Mouse (Mus musculus) stomach, embryonic 14.5 days (tissue): Measurements from ENCODE around the gene Sar1b. TPM values are rescaled to one million over a fixed set of nuclear protein-coding genes. Genes with fewer than 3 reads are reported as not detected.

ENCODE experiments used
- ATAC-seq: fragments of 200-750 bp; cut with Nextera tagmentation; 2 replicates; pipeline ENCODE4 v1.8.0; 2017; ENCODE audit warnings: low read depth, moderate TSS enrichment; ENCODE audit not compliant: insufficient number of reproducible peaks, insufficient read depth, low FRiP score
- H3K27ac ChIP-seq: fragments of 300-500 bp; sonication (generic); 2 replicates; pipeline ENCODE4 v1.5.1; 2014; ENCODE audit warnings: mild to moderate bottlenecking, low read length, moderate library complexity, mixed read lengths
- H3K27me3 ChIP-seq: fragments of 300-500 bp; sonication (generic); 2 replicates; pipeline ENCODE4 v1.6.1; 2014; ENCODE audit warnings: low read length, control low read depth, mixed read lengths; ENCODE audit not compliant: control insufficient read depth, insufficient read depth
- H3K36me3 ChIP-seq: fragments of 300-500 bp; sonication (generic); 2 replicates; pipeline ENCODE4 v1.6.1; 2014; ENCODE audit warnings: mild to moderate bottlenecking, control low read depth, low read length, moderate library complexity, mixed read lengths; ENCODE audit not compliant: control insufficient read depth, insufficient read depth
- H3K4me1 ChIP-seq: fragments of 300-500 bp; sonication (generic); 2 replicates; pipeline ENCODE4 v1.6.1; 2014; ENCODE audit warnings: low read length, control low read depth, mixed read lengths; ENCODE audit not compliant: control insufficient read depth, insufficient read depth
- H3K4me2 ChIP-seq: fragments of 300-500 bp; sonication (generic); replicated peaks from 2 replicates; pipeline ENCODE4 v1.6.1; 2014; ENCODE audit warnings: low read depth, low read length, control low read depth
- H3K4me3 ChIP-seq: fragments of 300-500 bp; sonication (generic); 2 replicates; pipeline ENCODE4 v1.5.1; 2014; ENCODE audit warnings: low read depth, low read length, control low read depth
- H3K9ac ChIP-seq: fragments of 300-500 bp; sonication (generic); replicated peaks from 2 replicates; pipeline ENCODE4 v1.6.1; 2014; ENCODE audit warnings: low read depth, mild to moderate bottlenecking, control low read depth, low read length, moderate library complexity, mixed read lengths
- H3K9me3 ChIP-seq: fragments of 300-500 bp; sonication (generic); 2 replicates; pipeline ENCODE4 v1.6.1; 2016; ENCODE audit warnings: low read depth, low read length, control low read depth; ENCODE audit not compliant: control insufficient read depth
- WGBS: fragments of 180-500 bp; shearing (Covaris S2); extraction: QIAGEN DNeasy Blood & Tissue Kit; methylation state at CpG from one replicate; pipeline ENCODE4 v1.1.7; 2014; 5-methylcytosine and 5-hydroxymethylcytosine counted together
- polyA plus RNA-seq: library from polyadenylated mRNA; unstranded; fragments of >200 nt; fragmentation: Nextera tagmentation; extraction: Ambion mirVana; gene quantifications from 2 replicates; pipeline ENCODE4 v1.2.1, GENCODE M21; 2014

Gene Sar1b
- polyA plus RNA-seq, 1 experiment from 2014 or later, result 109 TPM

GRCm38 (mm10) chr11:51763955-51764354, 468 bp downstream of the Sar1b start:
- Histone ChIP-seq H3K4me3 (peak overlapping the region; percentile 82), H3K9me3 (no peaks in the 10 kb centered on the region), H3K27me3 (no peaks in the 10 kb centered on the region), H3K9ac (peak overlapping the region; percentile 75), H3K36me3 (no peaks in the 10 kb centered on the region), H3K4me1 (peaks cover 6% of the 10 kb centered on the region; the same call in 1 of the 2 replicates), H3K4me2 (peak overlapping the region; percentile 85), H3K27ac (no peak overlapping the region)
- 3% methylated on average over 13 of the region's 13 CpGs for WGBS
- ATAC-seq, result no peak

DNA sequence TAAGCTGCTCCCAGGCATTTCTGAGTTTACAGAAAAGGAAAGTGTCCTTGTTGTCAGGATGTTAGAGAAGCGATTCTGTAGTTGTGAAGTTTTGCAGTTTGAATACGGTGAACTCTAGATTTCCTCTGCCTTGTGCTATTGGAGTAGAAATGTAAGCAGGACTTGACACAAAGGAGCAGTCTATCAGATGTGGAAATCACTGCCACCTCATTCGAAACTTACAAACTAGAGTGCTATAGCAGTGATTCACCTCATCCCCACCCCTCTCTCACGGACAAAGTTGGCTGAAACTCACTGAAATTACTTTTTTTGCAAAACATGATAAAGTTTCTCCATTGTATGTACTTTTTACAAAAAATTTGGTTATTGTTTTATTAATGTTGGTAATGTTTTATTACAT, 1.3 kb downstream of the Sar1b start:
- Histone ChIP-seq H3K4me1 (peaks cover 6% of the 10 kb centered on the region; the same call in 1 of the 2 replicates), H3K27ac (no peak overlapping the region), H3K9ac (no peak overlapping the region), H3K4me3 (peak overlapping the region; percentile 82; the same call in 1 of the 2 replicates), H3K36me3 (no peaks in the 10 kb centered on the region), H3K4me2 (peak overlapping the region; percentile 85), H3K9me3 (no peaks in the 10 kb centered on the region), H3K27me3 (no peaks in the 10 kb centered on the region)
- 77% methylated on average over 4 of the region's 4 CpGs for WGBS
- ATAC-seq, result no peak

GRCm38 (mm10) chr11:51767579-51768220, 4.2 kb downstream of the Sar1b start:
- H3K27me3 ChIP-seq, result no peaks in the 10 kb centered on the region
- no peak overlapping the region for H3K9ac ChIP-seq
- H3K9me3 ChIP-seq, result no peaks in the 10 kb centered on the region
- no peak overlapping the region for H3K27ac ChIP-seq
- no peak for ATAC-seq
- no peak overlapping the region for H3K4me3 ChIP-seq
- H3K4me2 ChIP-seq, result no peak overlapping the region
- peaks cover 6% of the 10 kb centered on the region; the same call in 1 of the 2 replicates for H3K4me1 ChIP-seq
- 70% methylated on average over 8 of the region's 8 CpGs for WGBS
- H3K36me3 ChIP-seq, result no peaks in the 10 kb centered on the region

DNA sequence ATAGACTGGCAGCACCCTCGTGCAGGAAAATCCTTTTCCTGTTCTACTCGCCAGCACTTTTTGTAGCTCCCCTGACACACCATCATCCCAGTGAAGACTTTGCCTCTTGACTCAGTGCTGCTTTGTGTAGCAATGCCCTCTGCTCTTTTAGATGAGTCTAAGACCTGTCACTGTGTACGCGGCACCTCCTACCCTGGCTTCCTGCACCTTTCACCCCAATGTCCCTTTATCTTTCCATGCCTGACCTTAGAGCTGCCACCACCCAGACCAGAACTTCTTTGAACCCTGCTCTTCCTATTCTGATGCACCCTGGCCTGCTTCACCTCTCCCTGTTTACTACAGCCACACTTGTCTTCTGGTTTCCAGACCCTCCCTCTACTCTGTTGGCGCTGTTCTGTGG, 4.8 kb downstream of the Sar1b start:
- no peak for ATAC-seq
- no peak overlapping the region for H3K27ac ChIP-seq

GRCm38 (mm10) chr11:51775507-51775906, 12.0 kb downstream of the Sar1b start:
- no peak overlapping the region for H3K9ac ChIP-seq
- no peak overlapping the region for H3K4me3 ChIP-seq
- H3K27me3 ChIP-seq, result no peaks in the 10 kb centered on the region
- no peaks in the 10 kb centered on the region for H3K9me3 ChIP-seq
- H3K36me3 ChIP-seq, result peaks cover 8% of the 10 kb centered on the region; the same call in 1 of the 2 replicates
- ATAC-seq, result no peak
- no peaks in the 10 kb centered on the region for H3K4me1 ChIP-seq
- no peak overlapping the region for H3K27ac ChIP-seq
- 83% methylated on average over 3 of the region's 3 CpGs for WGBS
- H3K4me2 ChIP-seq, result no peak overlapping the region

More for the DNA sequence above, 4.8 kb downstream of the Sar1b start:
- Histone ChIP-seq H3K4me1 (peaks cover 6% of the 10 kb centered on the region; the same call in 1 of the 2 replicates), H3K4me2 (no peak overlapping the region), H3K9ac (no peak overlapping the region), H3K9me3 (no peaks in the 10 kb centered on the region), H3K36me3 (no peaks in the 10 kb centered on the region), H3K4me3 (no peak overlapping the region), H3K27me3 (no peaks in the 10 kb centered on the region)
- WGBS, result 65% methylated on average over 5 of the region's 5 CpGs

DNA sequence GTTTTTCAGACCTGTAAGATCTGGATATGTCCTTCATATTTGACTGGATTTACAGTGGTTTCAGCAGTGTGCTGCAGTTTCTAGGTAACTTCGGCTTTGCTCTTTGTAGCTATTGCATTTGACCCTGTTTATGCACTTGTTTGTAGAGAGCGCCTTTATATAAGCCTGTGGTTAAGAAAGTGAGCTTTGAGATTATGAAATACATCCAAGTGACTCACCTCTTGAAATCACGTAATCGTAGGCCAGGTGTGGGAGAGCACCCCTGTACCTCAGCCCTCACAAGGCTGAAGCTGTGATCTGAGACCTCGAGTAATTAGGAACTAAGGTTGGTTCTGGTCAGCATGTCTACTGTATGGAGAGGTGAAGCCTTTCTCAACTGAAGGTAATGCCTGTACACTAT, 14.0 kb downstream of the Sar1b start:
- H3K4me1 ChIP-seq, result no peaks in the 10 kb centered on the region
- H3K9me3 ChIP-seq, result no peaks in the 10 kb centered on the region
- peaks cover 13% of the 10 kb centered on the region; the same call in 1 of the 2 replicates for H3K36me3 ChIP-seq
- no peak overlapping the region for H3K9ac ChIP-seq
- H3K4me3 ChIP-seq, result no peak overlapping the region
- H3K4me2 ChIP-seq, result no peak overlapping the region
- no peak for ATAC-seq
- H3K27me3 ChIP-seq, result no peaks in the 10 kb centered on the region
- WGBS, result 88% methylated on average over 5 of the region's 5 CpGs
- H3K27ac ChIP-seq, result no peak overlapping the region

GRCm38 (mm10) chr11:51780773-51781267, 17.3 kb downstream of the Sar1b start:
- H3K4me3 ChIP-seq, result no peak overlapping the region
- no peaks in the 10 kb centered on the region for H3K9me3 ChIP-seq
- no peak overlapping the region for H3K9ac ChIP-seq
- no peak overlapping the region for H3K27ac ChIP-seq
- no peaks in the 10 kb centered on the region for H3K4me1 ChIP-seq
- WGBS, result 88% methylated on average over 9 of the region's 9 CpGs
- H3K4me2 ChIP-seq, result no peak overlapping the region
- H3K36me3 ChIP-seq, result peaks cover 27% of the 10 kb centered on the region; the same call in 1 of the 2 replicates
- no peaks in the 10 kb centered on the region for H3K27me3 ChIP-seq
- no peak for ATAC-seq

DNA sequence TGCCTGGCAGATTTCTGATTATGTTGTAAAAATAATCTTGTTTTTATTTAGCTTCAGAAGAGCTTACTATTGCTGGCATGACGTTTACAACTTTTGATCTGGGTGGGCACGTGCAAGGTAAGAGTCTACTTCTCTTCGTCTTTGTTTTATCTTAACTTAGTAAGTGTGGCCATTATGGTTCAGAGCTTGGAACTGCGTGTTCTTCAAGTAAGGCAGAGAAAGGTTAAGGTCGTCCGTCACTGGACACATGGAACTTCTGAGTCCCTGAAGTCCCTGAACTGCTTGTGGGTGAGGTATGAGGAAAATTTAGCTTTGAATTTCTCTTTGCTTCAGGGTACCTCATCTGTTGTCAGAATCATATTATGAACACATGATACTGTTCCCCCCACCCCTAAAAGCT, 19.2 kb downstream of the Sar1b start:
- WGBS, result 85% methylated on average over 6 of the region's 6 CpGs

More for the DNA sequence above, 19.2 kb downstream of the Sar1b start:
- no peak overlapping the region for H3K4me3 ChIP-seq
- no peak overlapping the region for H3K4me2 ChIP-seq
- no peak for ATAC-seq
- H3K27me3 ChIP-seq, result no peaks in the 10 kb centered on the region
- no peaks in the 10 kb centered on the region for H3K9me3 ChIP-seq
- H3K4me1 ChIP-seq, result no peaks in the 10 kb centered on the region
- H3K36me3 ChIP-seq, result peaks cover 39% of the 10 kb centered on the region; the same call in 1 of the 2 replicates
- no peak overlapping the region for H3K9ac ChIP-seq
- no peak overlapping the region for H3K27ac ChIP-seq
